Mouse (Mus musculus) E14TG2a.4 (cell line): Measurements from ENCODE around the gene Aff1.

Source experiments
- H3K27me3 ChIP-seq: 2 replicates; pipeline ENCODE4 v1.6.1; 2014; ENCODE audit warnings: low read length, control low read depth; ENCODE audit not compliant: insufficient read depth
- H3K36me3 ChIP-seq: 2 replicates; pipeline ENCODE4 v1.6.1; 2014; ENCODE audit warnings: low read length, control low read depth; ENCODE audit not compliant: insufficient read depth
- H3K4me1 ChIP-seq: replicated peaks from 2 replicates; pipeline ENCODE4 v1.6.1; 2014; ENCODE audit warnings: low read depth, low read length, control low read depth
- H3K4me3 ChIP-seq: replicated peaks from 2 replicates; pipeline ENCODE4 v1.5.1; 2014; ENCODE audit warnings: mild to moderate bottlenecking, low read length
- H3K9me3 ChIP-seq: 2 replicates; pipeline ENCODE4 v1.6.1; 2014; ENCODE audit warnings: low read length, control low read depth
- CTCF ChIP-seq: conservative IDR thresholded peaks from 2 replicates; pipeline ENCODE4 v1.5.1; 2014; ENCODE audit warnings: low read length
- NANOG ChIP-seq: IDR thresholded peaks from 2 replicates; pipeline ENCODE4 v1.6.1; 2014; ENCODE audit warnings: borderline replicate concordance, low read length, mixed read lengths
- POU5F1 ChIP-seq: IDR thresholded peaks from 2 replicates; pipeline ENCODE4 v1.6.1; 2014; ENCODE audit warnings: low read length, borderline replicate concordance

The Aff1 gene

GRCm38 (mm10) chr5:103898310-103898709 lies 206.1 kb downstream of the Aff1 start:
- no peaks in the 10 kb centered on the region for H3K9me3 ChIP-seq
- H3K4me1 ChIP-seq, result peaks cover 34% of the 10 kb centered on the region
- TF ChIP-seq CTCF (no peak), POU5F1 (no peak), NANOG (no peak)
- no peak overlapping the region for H3K4me3 ChIP-seq
- no peaks in the 10 kb centered on the region for H3K27me3 ChIP-seq
- 0 out of 2 replicates have a peak, but pooled peaks cover 3% of the 10 kb centered on the region for H3K36me3 ChIP-seq
